Mouse (Mus musculus): ENCODE measurements around the gene Adam3. TPM values are rescaled to one million over a fixed set of nuclear protein-coding genes. Genes with fewer than 3 reads are reported as not detected.

Gene Adam3
- not detected for total RNA-seq (2021)
- long read RNA-seq, experiment 1: 0 reads
- long read RNA-seq, experiment 2: 0 reads

DNA sequence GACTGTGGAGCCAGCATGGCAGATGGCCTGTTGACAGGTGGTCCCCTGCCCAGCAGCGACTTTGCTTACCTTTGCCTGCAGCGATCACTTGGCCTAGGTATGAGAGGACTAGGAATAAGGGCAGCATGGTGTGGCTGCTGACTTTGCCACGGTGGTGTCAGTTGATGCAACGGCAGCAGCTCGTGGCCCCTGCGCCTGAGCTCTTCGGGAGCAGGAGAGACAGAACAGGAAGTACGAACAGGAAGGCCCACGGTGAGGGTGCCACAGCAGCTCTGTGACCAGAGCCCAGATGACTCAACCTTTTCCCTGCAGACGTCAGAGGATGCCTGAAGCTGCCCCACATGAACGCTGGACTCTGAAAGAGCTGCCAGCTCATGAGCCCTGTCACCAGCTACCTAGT, at the start of gene Adam3:
Adam3 (minus strand) TSS at position 223 of the 400 bp plus-strand sequence.
- no peak for DNase-seq

- DNase-seq: no peak
Observed at GRCm38 (mm10) chr8:24724886-24725626, 596 bp downstream of the Adam3 start.

Other genes starting within 250 kb of the Adam3 start
- under 1 TPM; 0.70 to 0.93 TPM for gene Adam5, start 98.5 kb upstream of the Adam3 start, total RNA-seq (2021)